Mouse (Mus musculus): Measurements from ENCODE around the gene Rpl10a. TPM values are rescaled to one million over a fixed set of nuclear protein-coding genes. Genes with fewer than 3 reads are reported as not detected.

Gene Rpl10a
- polyA plus RNA-seq, 1 experiment from 2014 or later: 562 TPM

- Histone ChIP-seq H3K27me3 (ENCODE audit: control insufficient read depth, insufficient read depth, low read length) (no peaks in the 10 kb centered on the region), H3K4me3 (ENCODE audit: low read depth, low read length) (no peak overlapping the region), H3K9ac (replicated peaks; ENCODE audit: low read length) (no peak overlapping the region), H3K9me3 (replicated peaks; ENCODE audit: control insufficient read depth, low read length) (no peaks in the 10 kb centered on the region), H3K4me1 (ENCODE audit: control insufficient read depth, insufficient read depth, low read length) (peaks cover 2% of the 10 kb centered on the region), H3K36me3 (replicated peaks; ENCODE audit: control insufficient read depth, insufficient read depth, low read depth, low read length) (no peaks in the 10 kb centered on the region), H3K27ac (replicated peaks; ENCODE audit: low read depth, low read length) (no peak overlapping the region), H3K4me2 (ENCODE audit: low read depth, low read length) (no peak overlapping the region)
- ATAC-seq (replicated peaks; ENCODE audit: insufficient number of reproducible peaks, low FRiP score, low TSS enrichment, low read depth): no peak
- no peak for DNase-seq (ENCODE audit: low spot score)
- 72% methylated on average over 5 of the region's 5 CpGs for WGBS
Measured at GRCm38 (mm10) chr17:28311366-28312132, 16.7 kb upstream of the Rpl10a start.

- Histone ChIP-seq H3K4me2 (ENCODE audit: low read depth, low read length) (peak overlapping the region; percentile 5; the same call in 1 of the 2 replicates), H3K36me3 (replicated peaks; ENCODE audit: control insufficient read depth, insufficient read depth, low read depth, low read length) (no peaks in the 10 kb centered on the region), H3K9me3 (replicated peaks; ENCODE audit: control insufficient read depth, low read length) (no peaks in the 10 kb centered on the region), H3K4me1 (ENCODE audit: control insufficient read depth, insufficient read depth, low read length) (peaks cover 2% of the 10 kb centered on the region), H3K27ac (replicated peaks; ENCODE audit: low read depth, low read length) (no peak overlapping the region), H3K9ac (replicated peaks; ENCODE audit: low read length) (no peak overlapping the region), H3K4me3 (ENCODE audit: low read depth, low read length) (peak overlapping the region; percentile 26), H3K27me3 (ENCODE audit: control insufficient read depth, insufficient read depth, low read length) (no peaks in the 10 kb centered on the region)
- ATAC-seq (replicated peaks; ENCODE audit: insufficient number of reproducible peaks, low FRiP score, low TSS enrichment, low read depth): peak; percentile 16; the same call in 1 of the 2 replicates
- DNase-seq (ENCODE audit: low spot score): peak; percentile 33
- 24% methylated on average over 16 of the region's 17 CpGs for WGBS
Measured at GRCm38 (mm10) chr17:28312232-28313211, 15.7 kb upstream of the Rpl10a start.

- peak within 1 kb of the TSS; percentile 74 for H3K27ac ChIP-seq (replicated peaks; ENCODE audit: low read depth, low read length)
- under 1% methylated on average over 68 of the region's 69 CpGs for WGBS
- peak within 1 kb of the TSS; percentile 76 for H3K4me3 ChIP-seq (ENCODE audit: low read depth, low read length)
- ATAC-seq (replicated peaks; ENCODE audit: insufficient number of reproducible peaks, low FRiP score, low TSS enrichment, low read depth) (peak; percentile 96), DNase-seq (ENCODE audit: low spot score) (peak; percentile 99)
- H3K36me3 ChIP-seq (replicated peaks; ENCODE audit: control insufficient read depth, insufficient read depth, low read depth, low read length): no peaks in the 10 kb centered on the region; the same call in 1 of the 2 replicates
- peak within 1 kb of the TSS; percentile 77 for H3K4me2 ChIP-seq (ENCODE audit: low read depth, low read length)
- peaks cover 2% of the 10 kb centered on the region for H3K4me1 ChIP-seq (ENCODE audit: control insufficient read depth, insufficient read depth, low read length)
- no peaks in the 10 kb centered on the region for H3K9me3 ChIP-seq (replicated peaks; ENCODE audit: control insufficient read depth, low read length)
- peak within 1 kb of the TSS; percentile 85 for H3K9ac ChIP-seq (replicated peaks; ENCODE audit: low read length)
- H3K27me3 ChIP-seq (ENCODE audit: control insufficient read depth, insufficient read depth, low read length): no peaks in the 10 kb centered on the region
Measured at GRCm38 (mm10) chr17:28313212-28313879, 14.9 kb upstream of the Rpl10a start, which contains the start of gene Fance. Gene Fance (plus strand): TSS chr17:28313519.

- Histone ChIP-seq H3K27ac (replicated peaks; ENCODE audit: low read depth, low read length) (peak overlapping the region; percentile 74; the same call in 1 of the 2 replicates), H3K36me3 (replicated peaks; ENCODE audit: control insufficient read depth, insufficient read depth, low read depth, low read length) (no peaks in the 10 kb centered on the region; the same call in 1 of the 2 replicates), H3K4me3 (ENCODE audit: low read depth, low read length) (peak overlapping the region; percentile 76), H3K4me1 (ENCODE audit: control insufficient read depth, insufficient read depth, low read length) (peaks cover 2% of the 10 kb centered on the region), H3K9me3 (replicated peaks; ENCODE audit: control insufficient read depth, low read length) (no peaks in the 10 kb centered on the region), H3K9ac (replicated peaks; ENCODE audit: low read length) (peak overlapping the region; percentile 85), H3K27me3 (ENCODE audit: control insufficient read depth, insufficient read depth, low read length) (no peaks in the 10 kb centered on the region), H3K4me2 (ENCODE audit: low read depth, low read length) (peak overlapping the region; percentile 77)
- ATAC-seq (replicated peaks; ENCODE audit: insufficient number of reproducible peaks, low FRiP score, low TSS enrichment, low read depth) (peak; percentile 18; the same call in 1 of the 2 replicates), DNase-seq (ENCODE audit: low spot score) (peak; percentile 48)
- 2% methylated on average over 11 of the region's 11 CpGs for WGBS
Measured at GRCm38 (mm10) chr17:28313880-28314225, 14.4 kb upstream of the Rpl10a start.

- no peak overlapping the region; the same call in 1 of the 2 replicates for H3K9ac ChIP-seq (replicated peaks; ENCODE audit: low read length)
- ATAC-seq (replicated peaks; ENCODE audit: insufficient number of reproducible peaks, low FRiP score, low TSS enrichment, low read depth) (no peak), DNase-seq (ENCODE audit: low spot score) (no peak)
- H3K27me3 ChIP-seq (ENCODE audit: control insufficient read depth, insufficient read depth, low read length): no peaks in the 10 kb centered on the region
- H3K4me2 ChIP-seq (ENCODE audit: low read depth, low read length): no peak overlapping the region
- WGBS: 63% methylated on average over 20 of the region's 20 CpGs
- no peak overlapping the region for H3K27ac ChIP-seq (replicated peaks; ENCODE audit: low read depth, low read length)
- no peaks in the 10 kb centered on the region; the same call in 1 of the 2 replicates for H3K36me3 ChIP-seq (replicated peaks; ENCODE audit: control insufficient read depth, insufficient read depth, low read depth, low read length)
- peaks cover 2% of the 10 kb centered on the region for H3K4me1 ChIP-seq (ENCODE audit: control insufficient read depth, insufficient read depth, low read length)
- no peaks in the 10 kb centered on the region for H3K9me3 ChIP-seq (replicated peaks; ENCODE audit: control insufficient read depth, low read length)
- H3K4me3 ChIP-seq (ENCODE audit: low read depth, low read length): no peak overlapping the region
Measured at GRCm38 (mm10) chr17:28315611-28316160, 12.6 kb upstream of the Rpl10a start.

- WGBS: 85% methylated on average over 9 of the region's 9 CpGs
- H3K36me3 ChIP-seq (replicated peaks; ENCODE audit: control insufficient read depth, insufficient read depth, low read depth, low read length): no peaks in the 10 kb centered on the region; the same call in 1 of the 2 replicates
Measured at GRCm38 (mm10) chr17:28316476-28316875, 11.8 kb upstream of the Rpl10a start.

GRCm38 (mm10) chr17:28317091-28317490 lies 11.2 kb upstream of the Rpl10a start:
- no peak overlapping the region for H3K27ac ChIP-seq (replicated peaks; ENCODE audit: low read depth, low read length)
- H3K4me1 ChIP-seq (ENCODE audit: control insufficient read depth, insufficient read depth, low read length): peaks cover 2% of the 10 kb centered on the region
- 60% methylated on average over 8 of the region's 8 CpGs for WGBS
- H3K4me3 ChIP-seq (ENCODE audit: low read depth, low read length): no peak overlapping the region
- DNase-seq (ENCODE audit: low spot score) (no peak), ATAC-seq (replicated peaks; ENCODE audit: insufficient number of reproducible peaks, low FRiP score, low TSS enrichment, low read depth) (no peak)
- H3K27me3 ChIP-seq (ENCODE audit: control insufficient read depth, insufficient read depth, low read length): no peaks in the 10 kb centered on the region
- H3K4me2 ChIP-seq (ENCODE audit: low read depth, low read length): no peak overlapping the region
- no peaks in the 10 kb centered on the region for H3K9me3 ChIP-seq (replicated peaks; ENCODE audit: control insufficient read depth, low read length)
- no peak overlapping the region for H3K9ac ChIP-seq (replicated peaks; ENCODE audit: low read length)
- H3K36me3 ChIP-seq (replicated peaks; ENCODE audit: control insufficient read depth, insufficient read depth, low read depth, low read length): no peaks in the 10 kb centered on the region; the same call in 1 of the 2 replicates

More at GRCm38 (mm10) chr17:28316476-28316875, 11.8 kb upstream of the Rpl10a start:
- Histone ChIP-seq H3K9me3 (replicated peaks; ENCODE audit: control insufficient read depth, low read length) (no peaks in the 10 kb centered on the region), H3K9ac (replicated peaks; ENCODE audit: low read length) (peak overlapping the region; percentile 9; the same call in 1 of the 2 replicates), H3K27ac (replicated peaks; ENCODE audit: low read depth, low read length) (no peak overlapping the region), H3K4me2 (ENCODE audit: low read depth, low read length) (no peak overlapping the region), H3K27me3 (ENCODE audit: control insufficient read depth, insufficient read depth, low read length) (no peaks in the 10 kb centered on the region), H3K4me1 (ENCODE audit: control insufficient read depth, insufficient read depth, low read length) (peaks cover 2% of the 10 kb centered on the region), H3K4me3 (ENCODE audit: low read depth, low read length) (no peak overlapping the region)
- ATAC-seq (replicated peaks; ENCODE audit: insufficient number of reproducible peaks, low FRiP score, low TSS enrichment, low read depth) (no peak), DNase-seq (ENCODE audit: low spot score) (no peak)

Measured in embryonic facial prominence, embryonic 11.5 days (tissue).